Mouse (Mus musculus) spleen, postnatal 14 days (tissue): ENCODE measurements at regions not wholly inside any gene's neighbourhood (a gene's known extent, or its start where the extent isn't known, plus 50 kb on each side); places are given as distances from the start of the nearest gene placed in this dataset.

Experiments
- DNase-seq, 2 experiments: peaks; one replicate each; pipeline ENCODE4 v3.0.0; 2021 to 2022; ENCODE audit warnings: low spot score in 2 of 2

GRCm38 (mm10) chr12:86830247-86830585 lies 54.4 kb downstream of the Irf2bpl start:
- DNase-seq = no peak

GRCm38 (mm10) chr12:86829581-86830246 lies 54.9 kb downstream of the Irf2bpl start:
- DNase-seq = no peak

GRCm38 (mm10) chr12:86827241-86827606 lies 57.4 kb downstream of the Irf2bpl start:
- no peak for DNase-seq

- DNase-seq = no peak
Observed at GRCm38 (mm10) chr12:86826420-86827240, 58.0 kb downstream of the Irf2bpl start.

GRCm38 (mm10) chr12:86825584-86826419 lies 58.8 kb downstream of the Irf2bpl start:
- no peak for DNase-seq

GRCm38 (mm10) chr12:86824860-86825583 lies 59.6 kb downstream of the Irf2bpl start:
- DNase-seq = peak; percentile 80 to 86

- peak; percentile 70 to 84 for DNase-seq
Observed at GRCm38 (mm10) chr12:86823855-86824589, 60.6 kb downstream of the Irf2bpl start.

GRCm38 (mm10) chr12:86823488-86823854 lies 61.1 kb downstream of the Irf2bpl start:
- no peak for DNase-seq

- DNase-seq = no peak
Observed at GRCm38 (mm10) chr12:86821183-86821582, 63.4 kb downstream of the Irf2bpl start.

GRCm38 (mm10) chr12:86819568-86819967 lies 65.0 kb downstream of the Irf2bpl start:
- DNase-seq = no peak

GRCm38 (mm10) chr12:86819163-86819562 lies 65.4 kb downstream of the Irf2bpl start:
- DNase-seq = no peak

- DNase-seq = no peak
Observed at GRCm38 (mm10) chr12:86818201-86818600, 66.4 kb downstream of the Irf2bpl start.

GRCm38 (mm10) chr12:86816702-86817610 lies 67.6 kb downstream of the Irf2bpl start:
- no peak for DNase-seq

GRCm38 (mm10) chr12:86816171-86816701 lies 68.4 kb downstream of the Irf2bpl start:
- no peak for DNase-seq

GRCm38 (mm10) chr12:86814740-86815139 lies 69.9 kb downstream of the Irf2bpl start:
- DNase-seq = no peak
